Mouse (Mus musculus): ENCODE results near the gene Enpp3. TPM values are rescaled to one million over a fixed set of nuclear protein-coding genes. Genes with fewer than 3 reads are reported as not detected.

Enpp3 gene
- total RNA-seq, 4 experiments from 2014 or later = 0.58 to 1.1 (median 0.84) TPM

DNA sequence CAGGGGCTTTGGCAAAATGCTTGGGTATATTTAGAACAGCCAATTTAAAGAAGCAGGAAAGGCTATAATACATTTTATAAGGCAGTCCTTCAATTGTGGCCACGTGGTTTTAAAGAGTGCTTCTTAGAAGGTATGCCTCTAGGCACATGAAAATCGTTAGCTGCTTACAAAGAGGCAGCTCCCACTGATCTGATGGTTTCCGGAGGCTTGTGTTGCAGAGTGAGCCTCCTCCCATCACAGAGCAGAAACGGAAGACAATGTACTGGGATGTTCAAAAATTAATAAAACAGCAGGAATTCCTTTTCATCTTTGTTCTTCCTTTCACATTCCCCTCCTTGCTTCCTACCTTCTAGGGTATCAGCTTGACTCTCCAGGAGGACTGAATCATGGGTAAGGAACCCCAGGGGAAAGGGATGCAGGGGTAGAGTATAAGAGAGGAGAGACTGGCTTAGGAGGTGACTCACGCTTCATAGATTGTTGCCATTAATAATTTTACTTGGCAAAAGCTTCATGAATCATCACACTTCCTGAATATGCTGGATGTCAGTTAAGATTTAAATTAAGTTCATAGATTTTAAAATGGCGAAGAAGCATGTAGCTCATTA lies 77.4 kb downstream of the Enpp3 start:
- DNase-seq (ENCODE audit: low spot score in 2 of 2) = no peak

DNA sequence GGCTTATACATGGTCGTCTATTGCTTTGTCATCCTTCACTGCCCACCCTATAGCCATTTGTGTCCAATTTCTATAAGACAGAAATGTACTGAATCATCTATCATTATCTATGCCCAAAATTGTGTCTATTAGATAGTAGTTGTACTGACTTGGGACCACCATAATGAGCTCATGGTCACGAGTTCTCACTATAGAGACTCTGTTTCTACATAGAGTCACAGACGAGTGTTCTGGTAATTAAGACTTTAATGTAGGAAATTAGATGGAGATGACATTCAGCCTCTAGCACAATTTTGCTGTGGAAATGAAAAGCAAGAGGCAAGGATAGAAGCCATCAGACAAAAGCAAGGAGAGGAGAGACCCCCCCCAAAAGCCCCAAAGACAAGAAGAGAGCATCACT lies 78.0 kb downstream of the Enpp3 start:
- no peak for DNase-seq (ENCODE audit: low spot score in 2 of 2)

DNA sequence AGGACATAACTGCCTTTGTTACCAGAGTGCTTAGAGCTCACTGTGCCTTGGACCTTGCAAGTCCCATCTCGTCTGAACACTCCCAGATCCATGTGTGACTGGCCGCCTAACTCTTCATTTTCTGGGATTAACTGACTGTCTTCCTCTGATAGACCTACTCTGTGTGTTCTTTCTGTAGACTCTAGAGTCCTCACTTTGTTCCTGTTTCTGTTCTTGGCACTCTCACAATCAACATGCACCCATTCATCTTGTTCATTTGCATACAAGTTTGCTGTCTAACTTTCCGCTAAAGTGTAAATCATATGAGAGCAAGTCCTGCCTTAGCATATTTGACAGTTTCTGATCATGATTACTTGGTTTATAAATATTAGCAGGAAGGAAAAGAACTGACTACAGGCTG lies 79.4 kb downstream of the Enpp3 start:
- DNase-seq (ENCODE audit: low spot score in 2 of 2) = no peak

DNA sequence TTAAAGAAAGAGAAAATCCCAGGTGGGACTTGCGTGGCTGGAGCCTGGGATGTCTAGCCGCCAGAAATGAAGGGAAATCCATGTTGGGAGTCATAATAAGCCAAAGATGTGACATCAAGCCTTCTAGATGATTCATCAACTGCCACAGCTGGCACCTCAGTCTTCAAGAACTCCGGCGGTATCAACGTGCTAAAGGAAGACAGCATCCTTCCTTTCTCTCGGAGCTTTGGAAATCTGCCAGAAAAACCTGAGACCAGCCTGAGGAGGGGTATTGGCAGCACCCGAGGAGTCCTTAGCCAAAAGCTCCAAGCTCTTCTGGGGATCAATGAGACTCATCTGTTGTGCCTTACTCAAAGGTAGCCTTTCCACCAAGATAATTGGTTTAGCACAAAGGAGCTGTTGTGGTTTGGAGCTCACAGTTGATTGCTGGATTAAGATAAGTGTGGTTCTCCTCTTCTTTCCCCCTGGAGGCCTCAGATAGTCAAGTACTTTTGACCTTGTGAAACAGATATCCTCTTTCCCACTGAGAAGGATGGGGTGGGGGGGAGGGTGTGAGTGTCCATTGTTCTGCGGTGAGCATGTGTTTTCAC lies 84.2 kb downstream of the Enpp3 start:
- no peak for DNase-seq (ENCODE audit: low spot score in 2 of 2)

DNA sequence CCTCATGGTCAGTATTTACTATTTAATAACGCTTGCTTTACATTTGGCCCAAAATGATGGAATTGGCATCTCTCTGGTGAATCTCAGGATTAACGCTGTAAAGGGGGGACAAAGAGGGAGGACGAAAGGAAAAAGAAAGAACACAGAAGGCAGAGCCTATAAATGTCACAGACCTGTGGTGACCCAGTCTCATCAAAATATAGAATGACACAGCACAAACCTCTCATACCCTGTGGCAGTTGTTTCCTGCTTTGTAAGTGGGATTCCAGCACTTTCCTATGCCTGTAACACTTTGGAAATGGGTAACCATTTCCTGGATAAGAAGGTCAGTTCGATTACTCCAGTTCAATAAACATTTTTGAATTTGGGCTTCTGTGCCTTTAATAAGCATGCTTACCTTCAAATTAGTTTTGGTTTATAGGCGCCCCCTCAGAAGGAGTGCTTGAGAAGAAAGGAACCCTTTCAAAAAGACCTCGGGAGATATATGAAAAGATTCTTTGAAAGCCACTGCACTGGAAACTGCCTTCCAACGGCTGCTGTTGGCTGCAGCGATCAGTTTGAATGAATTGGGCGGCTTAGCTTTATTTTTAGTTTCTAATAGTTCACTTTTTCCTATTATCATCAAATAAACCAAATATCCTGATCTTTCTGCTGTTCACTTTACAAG lies 87.6 kb downstream of the Enpp3 start:
- no peak for DNase-seq (ENCODE audit: low spot score in 2 of 2)

DNA sequence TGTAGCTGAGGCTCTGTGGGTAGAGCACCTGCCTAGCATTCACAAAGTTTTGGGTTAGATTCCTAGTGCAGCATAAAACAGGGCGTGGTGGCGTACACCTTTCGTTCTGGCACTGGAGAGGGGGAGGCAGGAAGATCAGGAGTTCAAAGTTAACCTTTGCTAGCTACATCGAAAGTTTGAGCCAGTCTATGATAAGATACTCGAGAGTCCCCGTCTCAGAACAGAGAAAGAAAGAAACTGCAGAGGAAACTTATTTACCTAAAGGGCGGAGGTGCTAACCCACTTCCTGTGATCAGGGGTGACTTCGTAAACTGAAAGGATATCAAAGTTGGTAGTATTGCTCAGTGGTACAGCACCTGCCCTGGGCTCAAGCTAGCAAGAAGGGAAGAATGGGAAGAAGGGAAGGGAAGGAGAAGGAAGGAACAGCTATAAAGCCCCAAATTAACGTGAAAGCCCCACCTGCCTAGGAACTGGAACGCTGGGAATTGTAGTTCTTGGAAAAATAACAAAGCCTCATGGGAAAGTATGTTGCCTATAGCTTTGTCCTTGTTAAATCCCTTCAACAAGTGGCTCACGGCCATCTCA lies 88.3 kb downstream of the Enpp3 start:
- no peak for DNase-seq (ENCODE audit: low spot score in 2 of 2)

DNA sequence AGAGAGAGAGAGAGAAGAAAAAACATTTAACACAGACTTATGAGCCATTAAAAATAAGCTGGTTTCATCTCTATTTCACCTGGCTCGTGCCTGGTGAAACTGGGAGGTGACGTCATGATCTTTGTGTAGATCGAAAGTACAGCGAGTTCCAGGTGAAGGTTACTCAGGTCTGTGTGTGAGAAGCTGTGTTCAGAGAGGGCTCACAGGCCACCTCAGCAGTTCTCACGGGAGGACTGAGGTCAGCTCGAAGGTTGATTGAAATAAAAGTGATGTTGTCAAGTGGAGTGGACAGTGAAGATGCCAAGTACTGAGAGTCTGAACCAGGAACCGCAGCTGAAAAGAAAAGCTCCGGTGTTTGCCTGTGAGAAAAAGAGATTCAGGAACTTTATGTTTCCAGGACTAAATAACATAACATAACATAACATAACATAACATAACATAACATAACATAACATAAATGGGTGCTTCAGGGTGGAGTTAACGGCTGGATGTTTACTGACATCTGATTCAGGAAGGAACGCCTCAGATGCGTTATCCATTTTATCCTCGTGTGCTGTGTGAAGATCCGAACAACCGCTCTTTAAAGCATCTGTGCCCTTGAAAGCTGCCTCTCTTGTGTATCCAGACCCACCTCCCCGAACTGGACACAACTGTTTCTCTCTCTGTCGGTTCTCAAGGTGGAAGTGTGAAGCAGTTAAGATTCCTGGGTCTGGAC lies 88.9 kb downstream of the Enpp3 start:
- no peak for DNase-seq (ENCODE audit: low spot score in 2 of 2)

DNA sequence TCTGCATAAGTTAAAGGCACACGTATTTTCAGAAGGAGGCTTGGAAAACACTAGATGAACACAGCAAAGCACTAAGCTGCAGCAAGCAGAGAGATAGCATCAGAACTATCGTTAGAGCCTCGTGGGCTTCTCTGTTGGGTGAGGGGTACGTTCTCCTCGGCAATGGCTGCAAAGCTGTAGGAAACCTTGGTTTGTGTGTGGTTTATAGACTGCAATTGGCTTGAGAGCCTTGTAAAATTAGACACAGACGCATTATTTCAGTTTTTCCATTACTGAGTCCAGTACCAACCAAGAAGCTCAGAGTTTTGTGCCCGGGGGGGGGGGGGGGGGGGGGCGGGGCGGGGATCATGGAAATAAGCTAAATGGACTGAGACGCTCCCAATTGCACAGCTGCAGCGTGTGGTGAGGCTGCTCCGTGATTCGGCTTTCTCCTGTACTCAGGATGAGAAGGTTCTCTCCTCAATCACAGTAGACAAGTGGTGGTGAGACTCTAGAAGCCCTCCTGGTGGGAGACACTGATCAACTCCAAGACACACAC lies 99.6 kb downstream of the Enpp3 start:
- DNase-seq (ENCODE audit: low spot score in 2 of 2) = no peak

DNA sequence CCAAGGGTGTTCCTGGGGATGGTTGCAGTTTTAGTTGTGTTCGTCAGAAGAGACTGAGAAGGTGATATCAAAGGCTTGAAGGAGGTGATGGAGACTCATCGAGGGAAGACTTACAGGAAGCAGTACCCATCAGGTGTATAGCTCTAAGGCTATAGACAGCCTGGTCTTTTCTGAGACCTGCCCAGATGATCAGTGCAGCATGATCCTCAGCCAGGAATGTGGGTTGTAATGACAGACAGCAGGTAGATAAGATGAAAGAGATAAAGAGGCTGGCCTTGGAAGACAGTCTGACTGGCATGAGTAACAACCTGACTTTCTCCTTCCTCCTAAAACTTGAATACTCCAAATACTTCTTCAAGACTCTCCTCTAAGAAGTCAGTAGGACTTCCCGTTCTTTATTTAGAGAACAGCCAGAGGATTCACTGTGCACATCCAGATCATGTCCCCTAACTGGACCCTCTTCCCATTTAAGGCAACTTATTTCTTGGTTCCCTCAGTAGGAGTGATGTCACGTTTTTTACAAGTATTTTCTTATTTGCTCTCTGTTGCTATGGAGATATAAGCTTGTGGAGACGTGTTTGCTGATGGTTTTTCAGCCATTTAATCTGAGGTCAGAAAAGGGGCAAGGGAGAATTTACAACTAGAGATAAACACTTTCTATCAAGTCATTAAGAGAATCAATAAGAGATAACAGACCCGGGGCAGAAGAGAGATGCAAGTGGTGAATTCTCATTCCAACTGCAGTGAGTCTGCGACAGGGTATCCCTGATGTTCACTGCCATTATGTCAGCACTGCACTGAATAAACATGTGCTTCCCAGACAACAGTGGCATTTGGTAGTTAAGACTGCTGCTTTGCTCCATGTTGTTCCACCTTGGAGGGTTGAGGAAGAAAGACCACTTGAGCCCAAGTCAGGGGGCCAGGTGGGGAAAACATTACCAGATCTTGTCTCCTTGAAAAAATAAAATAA lies 101.1 kb downstream of the Enpp3 start:
- DNase-seq (ENCODE audit: low spot score in 2 of 2) = no peak

DNA sequence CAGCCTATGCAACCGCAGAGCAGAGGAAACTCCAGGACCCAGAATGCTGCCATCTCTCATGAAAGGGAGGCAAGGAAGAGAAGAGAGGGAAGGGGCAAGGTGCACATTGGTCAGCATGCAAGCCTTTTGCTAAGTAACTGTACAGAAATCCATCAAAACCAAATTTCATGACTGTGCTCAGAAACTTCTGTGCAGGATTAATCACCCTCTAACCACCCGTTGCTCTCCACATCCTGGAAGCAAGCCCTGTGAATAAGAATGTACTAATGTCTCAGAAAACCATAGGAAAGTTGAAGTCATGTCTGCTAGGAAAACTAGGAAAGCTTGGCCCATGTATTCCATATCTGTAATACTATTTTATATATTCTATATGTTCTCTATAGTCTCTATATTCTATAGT lies 103.5 kb downstream of the Enpp3 start:
- no peak for DNase-seq (ENCODE audit: low spot score in 2 of 2)

DNA sequence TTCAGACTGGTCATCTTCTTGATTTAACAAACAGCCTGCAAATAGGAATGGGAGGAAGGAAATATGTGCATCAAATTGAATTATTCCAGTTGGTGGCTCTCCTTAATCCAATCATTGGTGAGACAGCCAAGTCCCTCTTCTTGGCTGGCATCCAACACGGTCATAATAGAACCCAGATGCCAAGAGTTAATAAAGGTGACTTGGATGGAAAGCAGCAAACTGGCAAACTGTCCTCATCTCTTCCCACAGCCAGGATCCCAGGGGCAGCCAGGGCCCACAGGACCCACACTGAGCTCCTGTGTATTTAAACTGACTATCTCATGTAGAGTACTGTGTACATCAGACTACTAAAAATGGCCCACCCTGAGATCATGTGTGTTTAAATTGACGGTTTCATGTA lies 104.2 kb downstream of the Enpp3 start:
- no peak for DNase-seq (ENCODE audit: low spot score in 2 of 2)

DNA sequence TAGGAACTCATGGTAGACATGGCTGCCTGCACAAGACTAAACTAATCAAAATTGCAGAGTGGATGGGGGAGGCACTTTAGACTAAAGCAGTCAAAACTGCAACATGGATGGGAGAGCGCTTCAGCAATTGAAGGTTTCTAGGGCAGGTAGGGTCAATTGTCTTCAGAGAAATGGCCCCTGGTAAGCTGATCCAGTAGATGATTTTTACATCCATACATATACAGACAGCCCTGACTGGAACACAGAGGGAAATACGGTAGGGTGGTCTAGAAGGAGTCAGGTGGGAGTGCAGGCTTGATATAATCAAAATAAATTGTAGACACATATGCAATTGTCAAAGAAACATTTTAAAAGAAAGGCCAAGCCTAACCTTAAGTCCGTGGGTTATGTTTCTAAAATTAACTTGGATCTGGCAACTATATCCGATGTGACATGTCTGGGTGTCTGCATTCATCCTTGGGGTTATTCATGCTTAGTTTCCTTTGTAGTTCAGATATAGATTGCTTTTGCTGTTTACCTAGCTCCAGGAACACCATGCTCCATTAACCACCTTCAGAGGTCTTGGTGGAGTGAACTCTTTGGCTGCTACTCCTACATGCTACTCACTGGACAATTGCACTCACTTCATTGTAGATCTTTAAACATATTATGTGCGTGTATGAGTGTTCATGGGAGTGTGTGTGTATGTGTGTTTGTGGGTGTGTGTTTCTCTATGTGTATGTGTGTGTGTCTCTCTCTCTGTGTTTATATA lies 107.4 kb downstream of the Enpp3 start:
- no peak for DNase-seq (ENCODE audit: low spot score in 2 of 2)

DNA sequence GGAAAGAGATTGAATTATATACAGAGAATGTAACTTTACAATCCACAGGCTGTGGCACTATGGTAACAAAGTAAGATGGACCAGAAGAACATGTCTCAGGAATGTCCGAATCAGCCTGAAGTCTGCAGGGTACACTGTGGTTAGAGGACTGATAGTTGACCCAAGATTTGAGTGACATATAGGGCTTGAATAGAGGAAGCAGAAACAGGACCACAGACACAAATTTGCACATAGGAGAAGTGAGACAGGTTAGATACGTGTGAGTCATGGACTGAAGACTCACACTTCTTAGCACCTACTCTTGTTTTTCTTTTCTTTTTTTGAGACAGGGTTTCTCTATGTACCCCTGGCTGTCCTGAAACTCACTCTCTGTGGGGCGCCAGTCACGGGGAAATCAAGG lies 115.1 kb downstream of the Enpp3 start:
- DNase-seq (ENCODE audit: low spot score in 2 of 2) = no peak

DNA sequence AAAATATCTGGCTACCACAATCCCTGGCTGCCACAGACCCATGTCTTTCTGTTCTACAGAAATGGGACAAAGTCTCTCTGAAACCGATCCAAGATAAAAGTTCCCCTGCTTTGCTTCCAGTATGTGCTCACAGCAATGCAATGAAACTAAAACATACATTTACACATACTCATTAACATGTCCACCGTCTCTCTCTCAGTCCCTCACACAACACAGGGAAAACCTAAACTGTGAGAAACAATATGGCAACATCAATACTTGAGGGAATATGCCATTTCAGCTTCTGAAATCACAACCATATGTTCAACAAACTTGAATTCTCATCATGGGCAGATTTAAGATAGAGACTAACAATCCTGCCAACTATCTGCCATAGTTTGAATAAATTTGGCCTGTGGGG lies 117.4 kb downstream of the Enpp3 start:
- no peak for DNase-seq (ENCODE audit: low spot score in 2 of 2)

Other genes with a start within 250 kb of the Enpp3 start
- gene Ccn2, start 247.4 kb downstream of the Enpp3 start, total RNA-seq (2022) = 10 to 100 TPM; 22.7 to 32.0 (median 30.3) TPM
- gene Enpp1, start 130.7 kb downstream of the Enpp3 start, total RNA-seq (2022) = 1 to 10 TPM; 4.5 to 5.5 (median 4.6) TPM
- gene Med23, start 27.2 kb upstream of the Enpp3 start, total RNA-seq (2022) = 10 to 100 TPM; 31.1 to 42.3 (median 33.2) TPM
- gene Arg1, start 84.7 kb upstream of the Enpp3 start, total RNA-seq (2022) = under 1 TPM in 3 of 4 experiments, not detected in 1; 0.23 to 0.65 (median 0.35) TPM